Mouse (Mus musculus) gastrocnemius, adult 18-20 months (tissue): ENCODE measurements at regions not wholly inside any gene's neighbourhood (a gene's known extent, or its start where the extent isn't known, plus 50 kb on each side); places are given as distances from the start of the nearest gene placed in this dataset.

Experiments
- DNase-seq: peaks from one replicate; pipeline ENCODE4 v3.0.0; 2021; ENCODE audit warnings: low spot score

GRCm38 (mm10) chr2:129883417-129883816 lies 83.1 kb downstream of the Stk35 start:
- no peak for DNase-seq

DNA sequence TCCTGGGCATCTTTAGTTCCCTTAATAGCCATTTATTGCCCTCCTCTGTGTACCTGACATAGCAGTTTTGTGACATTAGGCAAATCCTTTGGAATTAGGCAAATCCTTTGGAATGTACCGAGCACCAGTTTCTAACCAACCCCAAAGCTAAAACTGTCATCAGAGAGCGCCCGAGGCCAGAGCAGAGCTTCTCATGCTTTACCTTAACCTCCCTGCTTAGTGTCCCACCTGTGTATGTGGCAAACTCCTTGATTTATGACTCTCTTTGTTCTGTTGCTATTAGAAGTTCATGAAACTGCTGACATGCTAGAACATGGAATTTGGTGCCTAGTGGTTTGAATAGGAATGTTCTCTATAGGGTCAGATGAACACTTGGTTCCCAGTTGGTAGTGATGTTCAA lies 84.0 kb downstream of the Stk35 start:
- DNase-seq: no peak

DNA sequence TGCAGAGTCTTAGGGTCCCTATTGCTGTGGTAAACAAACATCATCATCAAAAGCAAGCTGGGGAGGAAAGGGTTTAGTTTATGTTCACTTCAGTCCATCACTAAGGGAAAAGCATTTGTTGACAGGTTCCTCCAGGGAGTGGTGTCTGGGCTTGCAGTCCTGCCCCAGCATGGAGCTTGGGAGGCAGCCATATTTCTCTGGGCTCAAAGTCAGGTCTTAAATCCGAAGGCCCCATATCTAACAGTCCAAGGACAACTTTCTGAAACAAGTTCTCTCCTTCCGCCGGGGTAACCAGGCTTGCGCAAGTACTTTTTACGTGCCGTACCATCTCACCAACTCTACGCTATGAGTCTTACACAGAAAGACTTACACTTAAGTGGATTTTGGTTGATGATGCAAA lies 85.2 kb downstream of the Stk35 start:
- no peak for DNase-seq

DNA sequence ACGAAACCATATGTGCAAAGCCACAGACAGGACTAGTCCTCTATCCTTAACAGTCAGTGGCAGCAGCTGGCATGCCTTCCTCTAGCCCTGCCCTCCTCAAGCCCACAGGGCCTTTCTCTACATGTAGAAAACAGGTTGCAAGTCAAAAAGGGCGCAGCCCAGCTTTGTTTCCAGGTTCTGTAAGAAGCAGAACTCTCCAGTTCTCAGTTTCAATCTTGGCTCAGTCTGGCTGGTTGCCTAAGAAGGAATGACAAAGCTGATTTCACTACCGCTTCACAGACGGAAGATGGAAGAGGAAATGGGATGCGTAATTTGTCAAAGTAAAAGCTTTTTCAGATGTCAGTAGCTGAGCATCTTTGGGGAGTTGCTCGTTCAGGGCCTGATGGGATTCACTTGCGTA lies 92.9 kb downstream of the Stk35 start:
- DNase-seq: peak; percentile 47

GRCm38 (mm10) chr2:129893832-129894231 lies 93.5 kb downstream of the Stk35 start:
- DNase-seq: no peak

DNA sequence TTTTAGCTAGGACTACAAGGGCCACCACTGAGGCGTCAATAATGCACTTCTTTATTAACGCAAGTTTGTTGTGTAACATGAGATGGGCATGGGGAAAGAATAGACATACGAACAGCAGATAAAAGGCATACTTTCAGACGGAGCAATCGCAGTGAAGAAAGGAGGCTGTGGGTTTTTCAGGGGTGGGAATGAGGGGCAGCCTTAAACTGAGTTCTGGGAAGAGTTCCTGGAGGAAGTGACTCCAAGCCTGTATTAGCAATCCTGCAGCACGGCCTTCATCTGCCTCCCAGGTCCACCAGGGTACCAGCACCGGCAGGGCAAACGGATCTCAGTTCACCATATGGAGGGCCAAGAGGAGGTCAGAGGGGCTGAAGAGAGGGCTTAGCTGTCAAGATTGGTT lies 94.6 kb downstream of the Stk35 start:
- DNase-seq: no peak

DNA sequence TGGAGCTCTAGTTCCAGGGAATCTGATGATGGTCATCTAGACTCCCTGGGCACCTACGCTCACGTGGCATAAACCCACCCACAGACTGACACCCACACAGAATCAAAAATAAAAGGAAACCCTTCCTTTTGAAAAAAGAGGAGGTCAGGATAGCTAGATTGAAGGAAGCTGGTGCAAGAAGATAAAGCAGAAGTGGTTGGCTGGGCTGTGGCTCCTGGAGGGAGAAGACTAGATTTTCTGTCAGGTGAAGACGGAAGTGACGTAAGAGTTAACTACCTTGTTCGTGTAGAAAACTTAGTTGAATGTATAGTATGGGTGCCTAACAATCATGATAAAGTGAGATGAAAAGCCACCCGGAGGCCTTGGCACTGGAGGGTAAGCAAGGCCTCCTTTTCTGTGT lies 95.1 kb downstream of the Stk35 start:
- no peak for DNase-seq

GRCm38 (mm10) chr2:129896696-129897095 lies 96.4 kb downstream of the Stk35 start:
- no peak for DNase-seq

DNA sequence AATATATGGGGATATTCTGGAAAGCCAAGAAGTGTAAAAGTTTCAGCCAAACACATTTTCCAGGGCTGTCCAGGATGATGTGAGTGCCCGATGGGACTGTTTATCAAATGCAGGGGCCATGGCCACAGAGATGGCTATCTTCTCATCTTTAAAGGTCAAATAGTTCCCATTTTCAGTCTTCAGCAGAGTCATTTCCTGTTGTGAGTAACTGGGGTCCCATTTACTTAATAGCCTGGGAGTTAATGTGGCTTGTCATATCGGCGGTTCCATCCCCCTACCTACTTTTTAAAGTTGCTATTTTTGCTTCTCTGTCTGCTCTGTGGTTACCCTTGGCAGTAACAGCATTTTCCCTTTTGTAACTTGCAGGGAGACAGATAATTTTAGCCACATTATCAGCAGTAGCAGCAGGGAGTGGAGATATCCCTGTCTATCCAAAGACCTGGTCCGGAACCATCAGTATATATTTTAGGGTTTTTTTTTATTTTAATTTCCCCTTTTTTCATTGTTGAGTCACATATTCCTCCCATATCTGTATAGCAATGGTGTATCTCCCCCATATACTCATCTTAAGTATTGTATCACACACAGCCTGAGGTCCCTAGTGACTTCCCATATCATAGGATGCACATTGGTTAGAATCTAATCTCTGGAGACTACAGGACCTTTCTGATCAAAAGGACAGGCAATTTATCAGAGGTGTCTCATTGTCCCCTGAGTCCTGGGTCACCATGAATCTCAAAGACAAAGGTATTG lies 103.2 kb downstream of the Stk35 start:
- no peak for DNase-seq

DNA sequence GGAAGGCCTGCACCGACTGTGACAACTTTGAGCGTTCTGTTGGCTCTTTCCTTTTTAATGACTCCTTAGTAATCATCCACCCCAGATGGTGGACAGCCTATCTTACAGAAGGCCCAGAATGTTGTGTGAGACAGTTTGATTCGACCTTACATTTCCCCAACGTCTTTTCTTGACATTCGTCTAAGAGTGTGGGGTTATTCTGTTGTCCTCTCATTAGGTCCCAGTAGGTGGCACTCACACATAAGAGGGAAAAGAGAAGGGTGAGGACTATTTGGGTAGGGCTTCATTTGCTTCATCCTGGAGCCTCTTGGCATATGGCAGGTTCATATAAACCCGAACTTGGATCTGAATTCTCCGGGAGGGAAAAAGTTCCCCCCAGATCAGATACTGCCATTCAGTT lies 104.4 kb downstream of the Stk35 start:
- DNase-seq: peak; percentile 12

- no peak for DNase-seq
Observed at GRCm38 (mm10) chr2:129908701-129909425, 103.3 kb upstream of the Tgm3 start.

- DNase-seq: no peak
Observed at GRCm38 (mm10) chr2:129911203-129911921, 100.8 kb upstream of the Tgm3 start.

GRCm38 (mm10) chr2:129912556-129912955 lies 99.6 kb upstream of the Tgm3 start:
- DNase-seq: no peak

GRCm38 (mm10) chr2:129914261-129914660 lies 97.9 kb upstream of the Tgm3 start:
- no peak for DNase-seq

DNA sequence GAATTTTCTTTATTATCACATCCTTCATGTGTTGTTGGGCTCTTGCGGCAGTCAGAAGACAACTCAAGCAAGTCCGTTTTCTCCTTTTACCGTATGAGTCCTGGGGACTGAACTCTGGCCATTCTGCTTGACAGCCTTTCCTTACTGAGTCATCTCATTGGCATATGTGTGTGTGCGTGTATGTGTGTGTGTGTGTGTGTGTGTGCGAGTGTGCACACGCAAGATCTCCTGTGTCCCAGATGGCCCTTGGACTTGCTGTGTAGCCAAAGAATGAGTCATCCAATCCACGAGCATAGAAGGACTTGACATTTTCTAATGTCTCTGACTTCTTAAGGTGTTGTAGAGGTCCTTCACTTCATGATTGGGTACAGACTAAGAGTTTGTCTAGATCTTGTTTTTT lies 95.7 kb upstream of the Tgm3 start:
- no peak for DNase-seq

GRCm38 (mm10) chr2:129918141-129918790 lies 93.9 kb upstream of the Tgm3 start:
- DNase-seq: no peak

- DNase-seq: no peak
Observed at GRCm38 (mm10) chr2:129919551-129919950, 92.6 kb upstream of the Tgm3 start.

DNA sequence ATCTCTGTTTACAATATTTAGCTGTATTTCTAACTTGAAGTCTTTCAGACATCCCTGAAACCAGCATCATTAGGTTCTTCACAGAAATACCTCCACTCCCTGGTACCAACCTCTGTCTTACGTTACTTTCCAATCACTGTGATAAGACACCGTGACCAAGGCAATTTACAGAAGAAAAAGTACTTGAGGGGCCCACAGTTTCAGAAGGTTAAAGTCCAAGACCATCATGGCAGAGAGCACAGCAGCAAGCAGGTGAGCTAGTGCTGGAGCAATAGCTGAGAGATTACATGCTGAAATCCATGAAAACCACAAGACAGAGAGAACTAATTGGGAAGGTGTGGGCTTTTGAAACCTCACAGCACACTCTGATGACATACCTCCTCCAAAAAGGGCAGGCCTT lies 84.9 kb upstream of the Tgm3 start:
- DNase-seq: no peak

DNA sequence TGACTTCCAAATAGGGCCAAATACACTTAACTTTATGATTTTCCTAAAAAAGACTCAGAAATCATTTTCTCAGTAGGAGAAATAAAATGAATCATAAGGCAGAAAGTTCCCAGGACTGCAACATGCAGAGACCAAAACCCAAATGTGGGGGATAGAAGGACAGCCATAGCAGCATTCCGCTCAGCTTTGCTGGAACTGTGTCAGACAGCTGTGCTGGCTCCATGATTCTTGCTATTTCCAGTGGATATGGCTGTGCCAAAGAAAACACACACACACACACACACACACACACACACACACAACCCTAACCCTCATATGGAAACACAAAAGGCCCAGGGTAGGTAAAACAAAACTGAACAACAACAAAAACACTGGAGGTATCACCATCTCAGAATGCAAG lies 78.6 kb upstream of the Tgm3 start:
- no peak for DNase-seq

- DNase-seq: no peak
Observed at GRCm38 (mm10) chr2:129942824-129943223, 69.3 kb upstream of the Tgm3 start.

DNA sequence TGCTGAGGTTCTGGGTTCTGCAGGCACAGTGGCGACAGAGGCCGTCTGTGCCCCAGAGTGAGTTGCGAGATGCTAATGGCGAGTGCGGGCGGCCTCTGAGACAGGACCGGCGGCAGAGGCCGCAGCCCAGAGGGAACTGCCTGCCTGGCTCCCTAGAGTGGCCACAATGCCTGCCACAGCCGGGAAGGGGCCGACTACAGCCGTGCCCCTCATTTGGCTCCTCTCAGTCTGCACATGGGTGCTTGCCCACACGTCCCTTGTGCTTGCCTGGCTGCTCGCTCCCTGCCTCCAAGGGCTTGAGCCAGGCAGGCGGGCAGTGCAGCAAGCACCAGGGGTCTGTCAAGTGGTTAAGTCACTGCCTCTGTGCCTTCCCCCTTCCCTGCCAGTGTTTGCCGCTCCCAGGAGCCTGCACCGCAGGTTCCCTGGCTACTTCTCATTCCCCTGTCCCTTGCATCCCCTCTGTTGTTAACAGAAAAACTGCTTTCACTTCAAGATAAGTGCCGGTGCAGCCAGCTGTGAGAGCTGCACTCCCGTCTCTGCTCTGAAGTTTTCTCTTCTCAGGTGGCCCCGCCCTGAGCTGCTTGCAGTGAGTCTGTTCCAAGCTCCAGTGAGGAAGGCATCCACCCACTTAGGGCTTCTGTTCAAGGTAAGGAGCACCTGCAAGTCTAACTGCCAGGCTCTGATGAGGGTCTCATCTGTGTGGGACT lies 64.1 kb upstream of the Tgm3 start:
- DNase-seq: no peak
